Mouse (Mus musculus) right cerebral cortex, postnatal 25 days (tissue): ENCODE data around the gene Ranbp6.

Experiments used
- DNase-seq: peaks from one replicate; pipeline ENCODE4 v3.0.0; 2022

The Ranbp6 gene

GRCm38 (mm10) chr19:29812581-29813460 is at the start of gene Ranbp6:
Gene Ranbp6 (minus strand): TSS chr19:29812974.
- peak; percentile 95 for DNase-seq

GRCm38 (mm10) chr19:29860816-29861215 is 48.0 kb upstream of the Ranbp6 start:
- no peak for DNase-seq

GRCm38 (mm10) chr19:29857267-29857666 is 44.5 kb upstream of the Ranbp6 start:
- DNase-seq: no peak

GRCm38 (mm10) chr19:29853711-29854110 is 40.9 kb upstream of the Ranbp6 start:
- DNase-seq: no peak

- DNase-seq: no peak
These were observed 38.4 kb upstream of the Ranbp6 start for GRCm38 (mm10) chr19:29851036-29851690.

GRCm38 (mm10) chr19:29849924-29850551 is 37.3 kb upstream of the Ranbp6 start:
- no peak for DNase-seq

GRCm38 (mm10) chr19:29844036-29844661 is 31.4 kb upstream of the Ranbp6 start:
- no peak for DNase-seq

GRCm38 (mm10) chr19:29843641-29844035 is 30.9 kb upstream of the Ranbp6 start:
- no peak for DNase-seq

GRCm38 (mm10) chr19:29842973-29843372 is 30.2 kb upstream of the Ranbp6 start:
- DNase-seq: no peak

- DNase-seq: no peak
These were observed 27.9 kb upstream of the Ranbp6 start for GRCm38 (mm10) chr19:29840642-29841041.

- DNase-seq: no peak
These were observed 25.9 kb upstream of the Ranbp6 start for GRCm38 (mm10) chr19:29838636-29839135.

- DNase-seq: no peak
These were observed 25.4 kb upstream of the Ranbp6 start for GRCm38 (mm10) chr19:29838171-29838570.

- DNase-seq: no peak
These were observed 22.7 kb upstream of the Ranbp6 start for GRCm38 (mm10) chr19:29835364-29836034.

GRCm38 (mm10) chr19:29830911-29831310 is 18.1 kb upstream of the Ranbp6 start:
- DNase-seq: no peak

GRCm38 (mm10) chr19:29828558-29828957 is 15.8 kb upstream of the Ranbp6 start:
- no peak for DNase-seq

GRCm38 (mm10) chr19:29826686-29827085 is 13.9 kb upstream of the Ranbp6 start:
- peak; percentile 37 for DNase-seq

GRCm38 (mm10) chr19:29825003-29825402 is 12.2 kb upstream of the Ranbp6 start:
- no peak for DNase-seq

GRCm38 (mm10) chr19:29824034-29824700 is 11.4 kb upstream of the Ranbp6 start:
- DNase-seq: no peak

- no peak for DNase-seq
These were observed 10.8 kb upstream of the Ranbp6 start for GRCm38 (mm10) chr19:29823456-29824010.

- DNase-seq: no peak
These were observed 8.2 kb upstream of the Ranbp6 start for GRCm38 (mm10) chr19:29820966-29821365.

- no peak for DNase-seq
These were observed 2.8 kb downstream of the Ranbp6 start for GRCm38 (mm10) chr19:29810022-29810421.
